Mouse (Mus musculus) neutrophil, adult 5-6 weeks (primary cell): ENCODE measurements around the gene Wscd2. TPM values are rescaled to one million over a fixed set of nuclear protein-coding genes. Genes with fewer than 3 reads are reported as not detected.

Experiments used
- ATAC-seq: fragments of 151-379, 151-347 bp; 2 replicates; pipeline ENCODE4 v1.8.0; 2017; ENCODE audit warnings: mild to moderate bottlenecking, moderate TSS enrichment; ENCODE audit not compliant: insufficient number of reproducible peaks, poor library complexity, low FRiP score, severe bottlenecking; ENCODE audit errors: extremely low read depth
- total RNA-seq: library from RNA; stranded (forward); fragments of 200-1000 nt; gene quantifications from 2 replicates; pipeline ENCODE4 v1.2.3, GENCODE M21; 2017

Gene Wscd2
- total RNA-seq, 1 experiment from 2014 or later: 1.0 TPM

DNA sequence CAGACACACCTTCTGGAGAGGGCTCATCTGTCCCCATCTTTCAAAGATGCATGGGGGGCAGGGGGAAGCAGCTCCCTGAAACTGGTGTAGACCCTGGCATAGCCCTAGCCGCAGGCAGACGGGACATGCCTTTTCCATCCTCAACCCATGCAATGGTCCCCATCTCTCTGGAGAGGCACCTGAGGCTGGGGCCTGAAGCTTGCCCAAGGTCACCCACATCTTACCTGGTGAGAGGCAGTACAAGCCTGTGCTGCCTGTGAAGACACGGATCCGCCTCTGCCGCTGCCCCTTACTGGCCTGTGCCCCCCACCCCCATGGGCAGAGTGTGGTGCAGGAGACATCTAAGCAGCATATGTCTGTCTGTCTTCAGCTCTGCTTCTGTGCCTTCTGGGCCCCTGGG, 136.9 kb downstream of the Wscd2 start:
- no peak for ATAC-seq

DNA sequence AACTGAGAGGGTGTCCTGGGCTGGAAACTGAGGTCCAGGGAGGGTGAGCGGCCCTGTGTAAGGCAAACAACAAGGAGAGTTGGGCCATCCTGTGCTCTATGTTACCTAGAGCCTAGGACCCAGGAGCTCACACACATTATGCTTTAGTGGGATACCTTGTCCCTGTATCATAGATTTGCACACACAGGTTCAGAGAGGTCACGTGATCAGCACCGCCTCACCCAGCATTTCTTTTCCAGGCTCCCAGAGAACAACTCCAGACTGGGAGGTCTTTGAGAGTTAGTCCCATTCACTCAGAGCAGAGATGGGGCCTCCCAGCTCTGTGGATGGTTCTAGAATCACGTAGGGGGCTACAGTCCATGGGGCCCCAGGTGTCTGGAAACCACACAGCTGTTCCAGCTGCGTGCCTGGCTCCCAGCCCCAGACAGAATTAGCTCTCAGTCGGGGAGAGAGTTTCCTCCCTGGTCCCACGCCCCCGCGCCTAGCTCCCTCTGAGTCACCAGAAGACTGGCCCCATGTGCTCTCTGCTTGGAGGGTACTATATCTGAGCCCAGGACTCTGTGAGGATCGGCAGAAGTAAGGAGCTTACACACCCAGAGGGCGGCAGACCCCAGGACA, 137.8 kb downstream of the Wscd2 start:
- no peak for ATAC-seq

DNA sequence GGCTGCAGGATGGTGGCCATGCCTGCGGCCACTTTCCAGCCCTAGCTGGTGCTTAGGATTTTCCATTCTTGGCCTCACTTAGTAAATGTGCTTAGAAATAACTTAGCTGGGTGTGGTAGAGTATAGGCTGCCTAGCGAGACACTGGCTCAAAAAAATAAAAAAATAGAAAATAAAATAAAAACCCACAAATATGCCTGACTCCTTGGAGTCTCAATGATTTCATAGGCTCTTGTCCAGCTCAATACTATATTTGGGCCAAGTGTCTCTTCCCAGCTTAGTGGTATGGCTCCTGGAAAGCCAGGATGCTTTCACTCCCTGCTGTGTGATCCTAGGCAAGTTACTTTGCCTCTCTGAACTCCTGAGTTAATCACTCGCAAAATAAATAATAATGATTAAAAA, 139.1 kb downstream of the Wscd2 start:
- no peak for ATAC-seq

DNA sequence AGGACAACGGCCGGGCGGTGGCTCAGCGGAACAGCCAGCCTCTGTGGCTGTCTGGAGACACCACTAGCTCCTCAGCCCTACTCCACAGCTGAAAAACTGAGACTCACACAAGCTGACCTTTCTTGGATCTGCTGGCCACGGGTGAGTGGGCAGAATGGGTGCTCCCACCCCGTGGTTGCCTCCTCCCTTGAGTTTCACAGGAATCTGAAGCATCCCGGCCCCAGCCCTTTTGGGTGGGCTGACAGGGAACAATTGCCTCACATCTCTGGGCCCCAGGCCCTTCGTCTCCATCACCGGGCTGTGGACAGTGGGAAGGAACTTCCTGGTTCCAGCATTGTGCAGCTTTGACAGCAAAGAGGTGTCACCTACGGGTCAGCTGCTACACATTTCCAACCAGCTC, 140.0 kb downstream of the Wscd2 start:
- no peak for ATAC-seq

DNA sequence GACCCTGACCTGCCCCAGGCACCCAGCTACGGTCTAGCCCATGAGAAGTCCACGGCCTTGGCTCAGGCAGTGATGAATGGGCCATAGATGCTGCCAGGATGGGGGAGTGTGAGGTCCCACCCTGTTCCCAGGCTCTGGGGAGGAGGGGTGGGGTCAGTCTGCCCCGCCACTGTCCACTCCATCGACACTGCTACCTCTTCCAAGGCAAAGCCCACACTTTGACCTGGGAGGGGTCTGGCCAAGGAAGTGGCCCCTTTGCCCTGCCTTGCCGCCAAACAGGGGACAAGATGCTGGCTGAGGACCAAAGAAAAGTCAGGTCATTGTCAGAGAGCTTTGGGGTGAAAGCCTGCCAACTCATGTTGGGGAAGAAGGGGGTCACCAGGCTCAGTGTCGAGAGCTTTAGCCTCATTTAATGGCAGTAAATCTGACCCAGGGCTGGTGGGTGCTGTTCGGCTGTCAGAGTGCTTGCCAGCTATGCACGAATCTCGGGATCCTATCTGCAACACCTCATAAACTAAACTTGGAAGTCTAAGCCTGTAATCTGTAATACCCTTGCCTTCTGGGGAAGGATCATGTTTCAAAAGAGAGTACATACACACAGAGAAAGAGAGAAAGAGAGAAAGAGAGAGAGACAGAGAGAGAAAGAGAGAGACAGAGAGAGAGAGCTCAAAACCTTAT, 143.0 kb downstream of the Wscd2 start:
- ATAC-seq: no peak

DNA sequence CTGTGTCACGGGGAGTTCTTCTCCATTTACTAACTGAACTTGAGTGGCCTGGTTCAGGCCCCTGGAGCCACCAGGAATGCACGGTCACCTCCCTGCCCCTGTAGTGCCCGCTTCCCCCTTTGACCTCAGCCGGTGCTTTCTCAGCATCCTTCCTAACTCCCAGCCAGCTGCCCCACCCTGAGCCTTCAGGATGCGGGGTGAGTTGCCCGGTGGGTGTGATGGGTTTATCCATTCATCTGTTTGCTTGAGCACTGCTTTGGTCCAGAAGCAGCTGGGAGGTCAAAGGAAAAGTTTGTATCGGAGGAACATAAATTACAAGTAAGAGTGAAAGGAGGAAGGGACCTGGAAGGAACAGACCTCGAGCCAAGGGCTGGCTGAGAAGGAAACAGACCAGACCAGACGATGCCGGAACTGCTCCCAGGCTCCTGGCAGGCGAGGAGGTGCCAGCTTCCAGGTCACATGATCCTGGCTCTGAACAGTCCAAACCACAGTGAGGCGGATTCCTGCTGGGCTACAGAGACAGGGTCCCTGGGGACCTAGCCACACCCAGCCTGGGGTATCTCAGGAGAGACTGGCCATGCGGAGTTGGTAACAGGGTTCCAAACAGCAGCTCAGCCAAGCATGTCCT, 144.0 kb downstream of the Wscd2 start:
- ATAC-seq: no peak

DNA sequence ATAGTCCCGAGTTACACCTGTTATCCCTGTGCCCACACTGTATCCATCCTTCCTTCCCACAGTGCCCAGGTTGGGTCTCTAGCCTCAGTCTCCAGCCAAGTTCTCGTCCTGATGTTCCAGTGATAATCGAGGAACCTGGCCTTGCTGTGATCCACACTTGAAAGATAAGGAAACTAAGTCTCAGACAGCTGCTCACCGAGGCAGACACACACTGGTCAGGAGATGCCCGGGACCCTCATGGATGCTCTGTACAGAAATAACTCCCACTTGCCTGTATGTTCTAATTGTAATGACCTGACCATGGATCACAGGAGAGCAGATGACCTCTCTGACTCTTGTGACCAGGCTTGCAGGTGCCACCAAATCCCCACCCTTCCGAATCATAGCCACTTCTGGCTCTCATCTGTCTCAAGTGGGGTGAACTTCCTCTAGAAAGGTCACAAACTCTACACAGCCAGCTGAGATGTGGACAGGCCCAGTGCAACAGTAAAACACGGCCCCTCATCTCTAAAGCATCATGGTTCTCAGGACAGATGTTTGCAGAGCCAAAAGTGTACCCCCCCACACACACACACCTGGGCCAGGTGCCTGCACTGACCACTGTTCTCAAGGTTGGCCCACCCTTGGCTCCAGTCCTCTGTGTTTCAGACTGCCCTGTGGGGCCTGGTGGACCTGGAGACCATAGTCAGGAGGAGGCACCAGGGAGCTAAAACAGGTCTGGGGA, 144.9 kb downstream of the Wscd2 start:
- no peak for ATAC-seq

DNA sequence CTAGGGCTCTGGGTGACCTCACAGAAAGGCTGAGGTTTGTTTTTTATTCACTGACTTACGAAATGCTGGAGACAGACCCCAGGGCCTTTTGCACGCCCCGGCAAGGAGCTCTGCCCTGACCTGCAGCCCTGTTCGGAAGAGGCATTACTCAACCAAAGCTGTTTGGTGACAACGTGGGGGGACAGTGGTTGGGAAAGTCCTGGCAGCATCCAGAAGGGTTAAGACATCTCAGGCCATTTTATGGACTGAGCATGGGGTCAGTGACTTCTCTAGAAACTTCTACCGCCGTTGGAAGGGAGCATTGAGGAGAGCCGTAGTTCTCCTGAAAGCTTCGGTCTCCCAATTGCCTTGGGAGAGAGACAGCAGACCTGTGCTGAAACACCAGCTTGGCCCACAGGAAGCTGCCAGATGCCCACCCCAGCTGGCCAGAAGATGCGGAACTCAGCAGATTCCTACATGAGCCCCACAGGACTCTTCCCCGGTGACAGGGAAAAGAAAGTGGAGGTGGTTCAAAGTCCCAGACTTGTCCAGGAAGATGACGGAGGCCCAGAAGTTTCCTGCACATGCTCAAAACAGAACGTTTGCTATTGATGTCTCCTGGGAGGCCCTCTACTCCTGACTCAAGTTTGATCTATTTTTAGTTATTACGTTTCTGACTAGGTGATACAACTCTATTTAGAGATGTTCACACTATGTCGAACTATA, 145.9 kb downstream of the Wscd2 start:
- no peak for ATAC-seq

DNA sequence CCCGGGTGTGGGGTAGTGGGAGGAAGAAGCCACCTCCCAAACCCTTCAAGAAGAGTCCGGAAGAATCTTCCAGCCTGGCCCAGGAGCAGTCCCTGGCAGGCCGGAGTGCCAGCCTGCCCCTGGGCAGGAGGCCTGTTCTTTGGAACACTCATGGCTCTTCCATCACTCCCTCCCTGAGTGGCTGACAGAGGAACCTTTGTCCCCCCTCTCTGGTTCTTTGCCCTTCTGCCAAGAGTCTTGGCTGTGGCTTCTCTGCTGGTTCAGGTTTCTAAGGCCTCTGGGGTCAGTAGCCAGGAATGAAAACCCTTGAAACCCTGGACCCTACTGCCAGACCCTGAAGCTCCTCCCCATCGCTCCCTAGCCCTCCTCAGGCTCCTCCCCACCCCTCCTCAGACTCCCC, 147.5 kb downstream of the Wscd2 start:
- ATAC-seq: no peak

DNA sequence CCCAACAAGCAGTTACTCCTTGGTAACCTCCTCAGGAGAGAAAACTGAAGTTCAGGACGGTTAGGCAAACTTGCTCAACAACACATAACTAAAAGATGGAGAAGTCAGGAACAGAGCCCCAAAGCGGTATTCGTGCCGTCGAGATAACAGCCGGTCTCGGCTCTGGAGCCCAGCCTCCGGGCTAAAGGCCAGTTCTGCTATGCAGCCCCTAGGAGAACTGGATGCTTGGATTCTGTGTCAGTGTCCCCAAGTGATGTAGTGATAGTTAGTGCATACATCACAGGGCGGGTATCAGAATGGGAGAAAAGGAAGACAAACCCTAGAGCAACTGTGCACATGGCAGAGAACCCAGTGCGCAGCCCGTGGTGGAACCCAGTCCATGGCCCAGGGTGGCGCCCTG, 147.9 kb downstream of the Wscd2 start:
- ATAC-seq: no peak

DNA sequence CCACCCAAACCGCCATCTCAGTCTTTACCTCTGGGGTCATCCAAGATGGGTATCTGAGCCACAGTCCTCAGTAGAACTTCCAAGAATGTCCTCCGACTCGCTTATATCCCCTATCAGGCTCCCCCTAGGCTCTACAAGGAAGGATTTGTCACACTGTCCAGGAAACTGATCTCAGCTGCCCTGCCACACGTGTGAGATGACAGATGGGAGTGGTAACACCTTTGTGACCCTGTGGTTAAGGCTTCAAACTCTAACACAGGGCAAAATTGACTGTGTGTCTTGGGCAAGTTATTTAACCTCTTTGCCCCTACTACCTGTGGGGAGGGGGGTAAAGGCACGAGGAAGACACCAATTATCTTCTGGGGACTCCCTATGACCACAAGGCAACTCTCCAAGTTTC, 149.0 kb downstream of the Wscd2 start:
- no peak for ATAC-seq

Other genes with a start within 250 kb of the Wscd2 start
- not detected in 2 replicates for gene Sgsm1, start 179.5 kb upstream of the Wscd2 start, total RNA-seq
- gene Aym1, start 133.0 kb upstream of the Wscd2 start, total RNA-seq: not detected in 2 replicates
- gene Cmklr1, start 160.1 kb downstream of the Wscd2 start, total RNA-seq: 0.49 and 0.58 TPM in 2 replicates
- gene 1700069L16Rik, start 234.4 kb downstream of the Wscd2 start, total RNA-seq: not detected in 2 replicates
- 3.6 and 3.8 TPM in 2 replicates for gene Ficd, start 245.5 kb downstream of the Wscd2 start, total RNA-seq